Mouse (Mus musculus) adipose tissue, adult 10 weeks (tissue): Measurements from ENCODE around the gene Dis3l. TPM values are rescaled to one million over a fixed set of nuclear protein-coding genes. Genes with fewer than 3 reads are reported as not detected.

Experiments
- polyA plus RNA-seq: library from polyadenylated mRNA; stranded (reverse); fragments of 350-450 nt; fragmentation: Illumina TruSeq; extraction: RNeasy Lipid Tissue Mini Kit (QIAGEN cat#74804); gene quantifications from one replicate; pipeline ENCODE4 v1.2.3, GENCODE M21; 2014; ENCODE audit warnings: low read depth, low replicate concordance

Dis3l gene
- 11.1 TPM for polyA plus RNA-seq

GRCm38 (mm10) chr9:64341254-64341566, at the start of gene Dis3l:
Gene Dis3l, minus strand, starts transcription at chr9:64341288.

GRCm38 (mm10) chr9:64385511-64386465, 44.7 kb upstream of the Dis3l start, which contains the start of gene Megf11:
Gene Megf11, plus strand, starts transcription at chr9:64385626.

GRCm38 (mm10) chr9:64281105-64281780, 59.8 kb downstream of the Dis3l start, which contains the start of gene Tipin:
Gene Tipin, plus strand, starts transcription at chr9:64281581.

Other genes starting within 250 kb of the Dis3l start
- 4.6 TPM for gene Lctl, start 224.1 kb downstream of the Dis3l start, polyA plus RNA-seq
- 4.2 TPM for gene Zwilch, start 168.2 kb downstream of the Dis3l start, polyA plus RNA-seq
- gene Rpl4, start 167.9 kb downstream of the Dis3l start, polyA plus RNA-seq = 1,232 TPM
- gene Snapc5, start 162.0 kb downstream of the Dis3l start, polyA plus RNA-seq = 34.5 TPM
- not detected for gene Uchl4, start 106.1 kb downstream of the Dis3l start, polyA plus RNA-seq
- 48.5 TPM for gene Map2k1, start 87.7 kb downstream of the Dis3l start, polyA plus RNA-seq
- 26.1 TPM for gene Tipin, start 59.7 kb downstream of the Dis3l start, polyA plus RNA-seq
- 0.65 TPM for gene Megf11, start 44.3 kb upstream of the Dis3l start, polyA plus RNA-seq